Mouse (Mus musculus): ENCODE measurements around the gene Shisal2a. TPM values are rescaled to one million over a fixed set of nuclear protein-coding genes. Genes with fewer than 3 reads are reported as not detected.
A peak's percentile ranks its signal among the peaks of the same experiment; 100 is the strongest.
"Not testable (repeated sequence)": the region's sequence is repeated elsewhere in the genome, so short reads cannot be mapped to it uniquely, and the experiment has no call there.

Gene Shisal2a
- polyA plus RNA-seq, 1 experiment from 2014 or later, result 0.50 TPM

DNA sequence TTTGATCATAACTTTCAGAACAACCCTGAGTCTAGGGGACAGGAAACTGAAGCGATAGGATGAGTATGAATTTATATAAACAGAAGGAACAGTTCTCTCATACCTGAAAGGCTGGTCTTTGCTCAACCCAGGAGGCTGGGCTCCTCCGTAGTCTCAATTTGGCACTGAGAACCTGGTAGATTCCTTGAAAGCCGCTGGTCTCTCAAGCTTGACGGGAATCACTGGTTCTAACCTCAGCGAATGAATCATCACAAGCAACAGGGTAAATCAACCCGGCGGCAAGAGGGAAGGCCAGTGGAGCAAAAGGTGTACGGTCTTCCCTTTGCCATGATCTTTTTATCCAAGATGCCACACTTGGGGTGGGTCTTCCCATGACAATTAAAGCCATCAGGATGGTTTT lies 25.7 kb downstream of the Shisal2a start:
- H3K27ac ChIP-seq (ENCODE audit: low read depth, low read length), result no peak overlapping the region
- 94% methylated on average over 8 of the region's 8 CpGs for WGBS
- TF ChIP-seq CTCF (IDR thresholded peaks at IDR 0.05; ENCODE audit: low read depth), result no peak
- H3K4me1 ChIP-seq (replicated peaks; ENCODE audit: control insufficient read depth, insufficient read depth, low read length), result no peaks in the 10 kb centered on the region
- no peak overlapping the region for H3K9ac ChIP-seq (ENCODE audit: low read depth, low read length)
- H3K4me2 ChIP-seq (replicated peaks; ENCODE audit: low read depth), result no peak overlapping the region
- no peaks in the 10 kb centered on the region for H3K27me3 ChIP-seq (replicated peaks; ENCODE audit: control insufficient read depth, insufficient read depth, low read length)
- no peaks in the 10 kb centered on the region for H3K36me3 ChIP-seq (ENCODE audit: control insufficient read depth, insufficient read depth)
- no peak overlapping the region for H3K4me3 ChIP-seq (ENCODE audit: low read depth, low read length)
- no peaks in the 10 kb centered on the region for H3K9me3 ChIP-seq (ENCODE audit: control insufficient read depth)
- no peak for ATAC-seq

DNA sequence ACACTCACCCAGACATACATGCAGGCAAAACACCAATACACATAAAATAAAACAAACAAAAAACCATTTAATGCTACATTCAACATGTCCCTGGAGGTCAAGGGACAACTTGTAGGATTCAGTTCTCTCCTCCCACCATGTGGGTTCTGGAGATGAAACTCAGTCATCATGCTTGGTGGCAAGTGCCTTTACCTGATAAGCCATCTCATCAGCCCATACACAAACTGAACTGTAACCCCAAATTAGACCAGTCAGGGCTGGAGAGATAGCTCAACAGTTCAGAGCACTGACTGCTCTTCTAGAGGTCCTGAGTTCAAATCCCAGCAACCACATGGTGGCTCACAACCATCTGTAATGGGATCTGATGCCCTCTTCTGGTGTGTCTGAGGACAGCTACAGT lies 29.6 kb downstream of the Shisal2a start:
- ATAC-seq; H3K4me3 ChIP-seq (ENCODE audit: low read depth, low read length); H3K4me2 ChIP-seq (replicated peaks; ENCODE audit: low read depth); H3K27me3 ChIP-seq (replicated peaks; ENCODE audit: control insufficient read depth, insufficient read depth, low read length); H3K9me3 ChIP-seq (ENCODE audit: control insufficient read depth); H3K27ac ChIP-seq (ENCODE audit: low read depth, low read length); H3K9ac ChIP-seq (ENCODE audit: low read depth, low read length); H3K4me1 ChIP-seq (replicated peaks; ENCODE audit: control insufficient read depth, insufficient read depth, low read length); H3K36me3 ChIP-seq (ENCODE audit: control insufficient read depth, insufficient read depth): not testable (repeated sequence)

GRCm38 (mm10) chr4:108350819-108351218 lies 32.3 kb downstream of the Shisal2a start:
- no peak overlapping the region for H3K27ac ChIP-seq (ENCODE audit: low read depth, low read length)
- no peak for TF ChIP-seq CTCF (IDR thresholded peaks at IDR 0.05; ENCODE audit: low read depth)
- no peak overlapping the region for H3K9ac ChIP-seq (ENCODE audit: low read depth, low read length)
- no peak for ATAC-seq
- no peaks in the 10 kb centered on the region for H3K27me3 ChIP-seq (replicated peaks; ENCODE audit: control insufficient read depth, insufficient read depth, low read length)
- H3K9me3 ChIP-seq (ENCODE audit: control insufficient read depth), result no peaks in the 10 kb centered on the region
- WGBS, result 14% methylated on average over 8 of the region's 8 CpGs
- H3K36me3 ChIP-seq (ENCODE audit: control insufficient read depth, insufficient read depth), result no peaks in the 10 kb centered on the region
- H3K4me2 ChIP-seq (replicated peaks; ENCODE audit: low read depth), result no peak overlapping the region
- H3K4me1 ChIP-seq (replicated peaks; ENCODE audit: control insufficient read depth, insufficient read depth, low read length), result 0 out of 2 replicates have a peak, but pooled peaks cover 4% of the 10 kb centered on the region
- H3K4me3 ChIP-seq (ENCODE audit: low read depth, low read length), result no peak overlapping the region

GRCm38 (mm10) chr4:108349836-108350547 lies 33.2 kb downstream of the Shisal2a start:
- no peaks in the 10 kb centered on the region for H3K36me3 ChIP-seq (ENCODE audit: control insufficient read depth, insufficient read depth)
- H3K9me3 ChIP-seq (ENCODE audit: control insufficient read depth), result no peaks in the 10 kb centered on the region
- H3K4me2 ChIP-seq (replicated peaks; ENCODE audit: low read depth), result no peak overlapping the region
- ATAC-seq, result no peak
- H3K4me3 ChIP-seq (ENCODE audit: low read depth, low read length), result no peak overlapping the region
- H3K4me1 ChIP-seq (replicated peaks; ENCODE audit: control insufficient read depth, insufficient read depth, low read length), result 0 out of 2 replicates have a peak, but pooled peaks cover 4% of the 10 kb centered on the region
- 41% methylated on average over 8 of the region's 8 CpGs for WGBS
- no peaks in the 10 kb centered on the region for H3K27me3 ChIP-seq (replicated peaks; ENCODE audit: control insufficient read depth, insufficient read depth, low read length)
- H3K27ac ChIP-seq (ENCODE audit: low read depth, low read length), result no peak overlapping the region
- no peak overlapping the region for H3K9ac ChIP-seq (ENCODE audit: low read depth, low read length)
- no peak for TF ChIP-seq CTCF (IDR thresholded peaks at IDR 0.05; ENCODE audit: low read depth)

DNA sequence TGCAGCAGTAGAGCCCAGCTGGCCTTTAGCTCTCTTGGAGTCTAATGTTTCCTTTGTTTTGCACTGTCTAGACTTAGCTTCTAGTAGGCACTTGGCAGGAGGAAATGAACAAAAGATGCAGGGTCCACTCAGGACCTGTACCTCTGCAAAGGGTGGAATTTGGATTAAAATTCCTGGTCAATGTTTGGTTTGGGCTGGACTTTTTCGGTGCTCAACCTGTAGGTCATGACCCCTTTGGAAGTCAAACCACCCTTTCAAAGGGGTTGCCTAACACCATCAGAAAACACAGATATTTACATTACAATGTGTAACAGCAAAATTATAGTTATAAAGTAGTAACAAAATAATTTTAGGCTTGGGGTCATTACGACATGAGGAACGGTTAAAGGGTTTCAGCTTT lies 34.1 kb downstream of the Shisal2a start:
- ATAC-seq, result no peak
- no peak overlapping the region for H3K4me3 ChIP-seq (ENCODE audit: low read depth, low read length)
- TF ChIP-seq CTCF (IDR thresholded peaks at IDR 0.05; ENCODE audit: low read depth), result no peak
- 0 out of 2 replicates have a peak, but pooled peaks cover 4% of the 10 kb centered on the region for H3K4me1 ChIP-seq (replicated peaks; ENCODE audit: control insufficient read depth, insufficient read depth, low read length)
- WGBS, result 81% methylated on average over 3 of the region's 3 CpGs
- H3K27me3 ChIP-seq (replicated peaks; ENCODE audit: control insufficient read depth, insufficient read depth, low read length), result no peaks in the 10 kb centered on the region
- H3K9me3 ChIP-seq (ENCODE audit: control insufficient read depth), result no peaks in the 10 kb centered on the region
- H3K4me2 ChIP-seq (replicated peaks; ENCODE audit: low read depth), result no peak overlapping the region
- no peak overlapping the region for H3K9ac ChIP-seq (ENCODE audit: low read depth, low read length)
- no peaks in the 10 kb centered on the region for H3K36me3 ChIP-seq (ENCODE audit: control insufficient read depth, insufficient read depth)
- H3K27ac ChIP-seq (ENCODE audit: low read depth, low read length), result no peak overlapping the region

DNA sequence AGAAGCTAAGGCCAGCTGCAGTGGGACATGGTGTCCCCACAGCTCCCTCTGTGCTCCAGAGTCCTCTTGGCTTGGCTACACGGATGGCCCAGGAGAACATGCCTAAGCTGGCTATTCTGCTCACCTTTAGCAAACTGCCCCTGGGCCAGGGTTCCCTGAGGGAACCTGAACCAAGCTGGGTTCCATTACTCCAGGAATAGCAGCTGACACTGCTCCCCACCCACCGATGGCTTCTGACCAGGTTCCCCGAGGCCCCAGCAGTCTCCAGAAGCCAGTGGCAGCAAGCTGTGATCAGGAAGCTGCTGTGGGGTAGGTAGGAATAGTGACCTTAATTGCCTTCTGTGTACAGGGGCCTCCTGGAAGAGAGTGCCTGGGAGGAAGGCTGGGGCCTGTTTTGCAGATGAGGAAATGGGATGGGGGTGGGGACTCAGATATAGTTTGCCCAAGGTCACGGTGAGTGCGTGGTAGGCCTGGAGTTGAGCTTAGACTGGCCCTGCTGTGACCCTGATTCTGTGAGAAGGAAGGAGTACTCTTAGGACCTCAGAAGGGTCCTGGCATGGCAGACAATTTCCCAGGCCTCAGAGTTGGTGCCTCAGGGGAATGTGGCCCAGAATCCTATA lies 34.8 kb downstream of the Shisal2a start:
- ATAC-seq, result peak; percentile 47
- no peak overlapping the region for H3K4me2 ChIP-seq (replicated peaks; ENCODE audit: low read depth)
- 23% methylated on average over 5 of the region's 5 CpGs for whole genome bisulfite sequencing
- H3K4me3 ChIP-seq (ENCODE audit: low read depth, low read length), result no peak overlapping the region
- no peak overlapping the region for H3K9ac ChIP-seq (ENCODE audit: low read depth, low read length)
- TF ChIP-seq CTCF (IDR thresholded peaks at IDR 0.05; ENCODE audit: low read depth), result no peak
- H3K36me3 ChIP-seq (ENCODE audit: control insufficient read depth, insufficient read depth), result no peaks in the 10 kb centered on the region
- H3K27ac ChIP-seq (ENCODE audit: low read depth, low read length), result no peak overlapping the region
- no peaks in the 10 kb centered on the region for H3K27me3 ChIP-seq (replicated peaks; ENCODE audit: control insufficient read depth, insufficient read depth, low read length)
- 0 out of 2 replicates have a peak, but pooled peaks cover 4% of the 10 kb centered on the region for H3K4me1 ChIP-seq (replicated peaks; ENCODE audit: control insufficient read depth, insufficient read depth, low read length)
- no peaks in the 10 kb centered on the region for H3K9me3 ChIP-seq (ENCODE audit: control insufficient read depth)

Data from intestine, postnatal 0 days (tissue).